Mouse (Mus musculus) heart, embryonic 14.5 days (tissue): Measurements from ENCODE around the gene Gimap5. TPM values are rescaled to one million over a fixed set of nuclear protein-coding genes. Genes with fewer than 3 reads are reported as not detected.

ENCODE experiments used
- ATAC-seq: fragments of 200-750 bp; cut with Nextera tagmentation; 2 replicates; pipeline ENCODE4 v1.8.0; 2017; ENCODE audit warnings: low read depth, moderate TSS enrichment; ENCODE audit not compliant: insufficient number of reproducible peaks, insufficient read depth, low FRiP score
- H3K27ac ChIP-seq, 2 experiments: fragments of 200-500 bp in 1 of 2; fragments of 300-500 bp in 1 of 2; sonication (generic) in 1 of 2; replicated peaks in 1 of 2; 2 replicates each; pipeline ENCODE4 v1.5.1; 2012 to 2014; ENCODE audit warnings: low read depth in 2 of 2, low read length in 2 of 2, control low read depth in 1 of 2, mild to moderate bottlenecking in 1 of 2, mixed read lengths in 1 of 2; ENCODE audit not compliant: control insufficient read depth in 1 of 2, insufficient read depth in 1 of 2
- H3K27me3 ChIP-seq: fragments of 300-500 bp; sonication (generic); 2 replicates; pipeline ENCODE4 v1.6.1; 2014; ENCODE audit warnings: mild to moderate bottlenecking, low read length, control low read depth; ENCODE audit not compliant: control insufficient read depth, insufficient read depth
- H3K36me3 ChIP-seq: fragments of 300-500 bp; sonication (generic); 2 replicates; pipeline ENCODE4 v1.6.1; 2014; ENCODE audit warnings: mild to moderate bottlenecking, control low read depth, low read length, mixed read lengths; ENCODE audit not compliant: control insufficient read depth, insufficient read depth
- H3K4me1 ChIP-seq, 2 experiments: fragments of 200-500 bp in 1 of 2; fragments of 300-500 bp in 1 of 2; sonication (generic) in 1 of 2; 2 replicates each; pipeline ENCODE4 v1.6.1; 2012 to 2014; ENCODE audit warnings: low read length in 2 of 2, control low read depth in 1 of 2, mixed read lengths in 1 of 2; ENCODE audit not compliant: control insufficient read depth in 2 of 2, insufficient read depth in 2 of 2
- H3K4me2 ChIP-seq: fragments of 300-500 bp; sonication (generic); 2 replicates; pipeline ENCODE4 v1.6.1; 2014; ENCODE audit warnings: mild to moderate bottlenecking, low read length
- H3K4me3 ChIP-seq, 2 experiments: fragments of 200-500 bp in 1 of 2; fragments of 300-500 bp in 1 of 2; sonication (generic) in 1 of 2; 2 replicates each; pipeline ENCODE4 v1.5.1; 2012 to 2014; ENCODE audit warnings: low read length in 2 of 2, mild to moderate bottlenecking in 2 of 2, control low read depth in 1 of 2, low read depth in 1 of 2, moderate library complexity in 1 of 2; ENCODE audit not compliant: control insufficient read depth in 1 of 2, insufficient read depth in 1 of 2
- H3K9ac ChIP-seq: fragments of 300-500 bp; sonication (generic); 2 replicates; pipeline ENCODE4 v1.6.1; 2014; ENCODE audit warnings: mild to moderate bottlenecking, low read length
- H3K9me3 ChIP-seq: fragments of 300-500 bp; sonication (generic); 2 replicates; pipeline ENCODE4 v1.6.1; 2016; ENCODE audit warnings: low read length, control low read depth; ENCODE audit not compliant: control insufficient read depth
- WGBS: fragments of 180-500 bp; shearing (Covaris S2); extraction: QIAGEN DNeasy Blood & Tissue Kit; methylation state at CpG from one replicate; pipeline ENCODE4 v1.1.7; 2014; 5-methylcytosine and 5-hydroxymethylcytosine counted together
- polyA plus RNA-seq: library from polyadenylated mRNA; unstranded; fragments of >200 nt; fragmentation: Nextera tagmentation; extraction: Ambion mirVana; gene quantifications from 2 replicates; pipeline ENCODE4 v1.2.1, GENCODE M21; 2014

The Gimap5 gene
- polyA plus RNA-seq, 1 experiment from 2014 or later: 8.7 TPM

- Histone ChIP-seq H3K4me1 (no peaks in the 10 kb centered on the region), H3K27me3 (no peaks in the 10 kb centered on the region), H3K36me3 (no peaks in the 10 kb centered on the region), H3K4me3 (no peak overlapping the region), H3K27ac (no peak overlapping the region), H3K9ac (no peak overlapping the region), H3K9me3 (no peaks in the 10 kb centered on the region), H3K4me2 (no peak overlapping the region)
- WGBS: 59% methylated on average over 1 of the region's 1 CpGs
- no peak for ATAC-seq
Measured at GRCm38 (mm10) chr6:48785189-48785588, 39.2 kb downstream of the Gimap5 start.

- no peaks in the 10 kb centered on the region for H3K4me1 ChIP-seq
- no peak for ATAC-seq
- H3K9ac ChIP-seq: no peak overlapping the region
- no peak overlapping the region for H3K27ac ChIP-seq
- WGBS: 84% methylated on average over 2 of the region's 2 CpGs
- no peak overlapping the region for H3K4me2 ChIP-seq
- H3K9me3 ChIP-seq: no peaks in the 10 kb centered on the region
- H3K36me3 ChIP-seq: no peaks in the 10 kb centered on the region
- H3K27me3 ChIP-seq: no peaks in the 10 kb centered on the region
- H3K4me3 ChIP-seq: no peak overlapping the region
Measured at GRCm38 (mm10) chr6:48785601-48786000, 39.6 kb downstream of the Gimap5 start.

GRCm38 (mm10) chr6:48787867-48788266 lies 41.9 kb downstream of the Gimap5 start:
- Histone ChIP-seq H3K36me3 (no peaks in the 10 kb centered on the region), H3K27ac (no peak overlapping the region), H3K4me1 (no peaks in the 10 kb centered on the region), H3K27me3 (no peaks in the 10 kb centered on the region), H3K9me3 (no peaks in the 10 kb centered on the region), H3K4me3 (no peak overlapping the region), H3K9ac (no peak overlapping the region), H3K4me2 (no peak overlapping the region)
- no peak for ATAC-seq
- 66% methylated on average over 2 of the region's 2 CpGs for WGBS

- Histone ChIP-seq H3K4me3 (no peak overlapping the region), H3K27me3 (no peaks in the 10 kb centered on the region), H3K27ac (no peak overlapping the region), H3K36me3 (no peaks in the 10 kb centered on the region), H3K4me1 (no peaks in the 10 kb centered on the region), H3K9me3 (0 out of 2 replicates have a peak, but pooled peaks cover 5% of the 10 kb centered on the region), H3K4me2 (no peak overlapping the region), H3K9ac (no peak overlapping the region)
- 76% methylated on average over 1 of the region's 1 CpGs for WGBS
- ATAC-seq: no peak
Measured at GRCm38 (mm10) chr6:48801897-48802296, 55.9 kb downstream of the Gimap5 start.

- H3K9ac ChIP-seq: no peak overlapping the region
- no peak overlapping the region for H3K27ac ChIP-seq
- no peak for ATAC-seq
- H3K4me3 ChIP-seq: no peak overlapping the region
- H3K4me2 ChIP-seq: no peak overlapping the region
- H3K9me3 ChIP-seq: 0 out of 2 replicates have a peak, but pooled peaks cover 5% of the 10 kb centered on the region
- no peaks in the 10 kb centered on the region for H3K4me1 ChIP-seq
- no peaks in the 10 kb centered on the region for H3K27me3 ChIP-seq
- H3K36me3 ChIP-seq: no peaks in the 10 kb centered on the region
Measured at GRCm38 (mm10) chr6:48803406-48804051, 57.5 kb downstream of the Gimap5 start.

Other genes with a start within 250 kb of the Gimap5 start
- gene Atp6v0e2, start 208.6 kb upstream of the Gimap5 start, polyA plus RNA-seq: 21.8 and 22.8 TPM in 2 replicates
- gene Lrrc61, start 191.4 kb upstream of the Gimap5 start, polyA plus RNA-seq: 3.5 and 4.9 TPM in 2 replicates
- gene Rarres2, start 173.4 kb upstream of the Gimap5 start, polyA plus RNA-seq: 39.4 and 45.3 TPM in 2 replicates
- gene Gm45021, start 156.6 kb upstream of the Gimap5 start, polyA plus RNA-seq: 1.3 TPM in 1 of 2 replicates, not detected in the other
- gene Repin1, start 152.3 kb upstream of the Gimap5 start, polyA plus RNA-seq: 23.4 and 25.4 TPM in 2 replicates
- gene Gm44965, start 152.3 kb upstream of the Gimap5 start, polyA plus RNA-seq: 0.84 TPM in 1 of 2 replicates, not detected in the other
- 5.4 and 6.3 TPM in 2 replicates for gene Zfp775, start 144.1 kb upstream of the Gimap5 start, polyA plus RNA-seq
- 0.82 and 1.1 TPM in 2 replicates for gene AI854703, start 119.4 kb upstream of the Gimap5 start, polyA plus RNA-seq
- gene Gimap8, start 99.0 kb upstream of the Gimap5 start, polyA plus RNA-seq: 0.85 and 1.2 TPM in 2 replicates
- gene Gimap9, start 70.1 kb upstream of the Gimap5 start, polyA plus RNA-seq: 5.8 and 6.3 TPM in 2 replicates
- gene Gimap4, start 61.6 kb upstream of the Gimap5 start, polyA plus RNA-seq: 20.7 and 25.2 TPM in 2 replicates
- gene Gimap6, start 38.0 kb upstream of the Gimap5 start, polyA plus RNA-seq: 37.6 and 40.2 TPM in 2 replicates
- gene Gm28053, start 27.6 kb upstream of the Gimap5 start, polyA plus RNA-seq: 3.3 and 5.1 TPM in 2 replicates
- not detected in 2 replicates for gene Gimap7, start 27.6 kb upstream of the Gimap5 start, polyA plus RNA-seq
- gene Gimap1, start 7.1 kb upstream of the Gimap5 start, polyA plus RNA-seq: 26.1 and 27.5 TPM in 2 replicates
- not detected in 2 replicates for gene Gimap3, start 24.7 kb downstream of the Gimap5 start, polyA plus RNA-seq
- 101 and 119 TPM in 2 replicates for gene Tmem176a, start 94.7 kb downstream of the Gimap5 start, polyA plus RNA-seq
- gene Tmem176b, start 95.3 kb downstream of the Gimap5 start, polyA plus RNA-seq: 274 and 295 TPM in 2 replicates
- not detected in 2 replicates for gene Aoc1, start 126.7 kb downstream of the Gimap5 start, polyA plus RNA-seq
- gene 1600015I10Rik, start 183.7 kb downstream of the Gimap5 start, polyA plus RNA-seq: 0.11 TPM in 1 of 2 replicates, not detected in the other
- not detected in 2 replicates for gene Doxl2, start 228.8 kb downstream of the Gimap5 start, polyA plus RNA-seq
- not detected in 2 replicates for gene Svs1, start 240.7 kb downstream of the Gimap5 start, polyA plus RNA-seq